Mouse (Mus musculus) mouse trophoblast stem cell (cell line): ENCODE results near the gene Metrn.
"Not testable (repeated sequence)": the region's sequence is repeated elsewhere in the genome, so short reads cannot be mapped to it uniquely, and the experiment has no call there.

Experiments
- in situ Hi-C, 2 experiments: fragments of 300-500 bp; cut with MseI, MboI; formaldehyde crosslinking; loops; 2 replicates in 1 of 2; 3 replicates in 1 of 2; pipeline ENCODE4 v1.15.1; 2025

The Metrn gene

DNA sequence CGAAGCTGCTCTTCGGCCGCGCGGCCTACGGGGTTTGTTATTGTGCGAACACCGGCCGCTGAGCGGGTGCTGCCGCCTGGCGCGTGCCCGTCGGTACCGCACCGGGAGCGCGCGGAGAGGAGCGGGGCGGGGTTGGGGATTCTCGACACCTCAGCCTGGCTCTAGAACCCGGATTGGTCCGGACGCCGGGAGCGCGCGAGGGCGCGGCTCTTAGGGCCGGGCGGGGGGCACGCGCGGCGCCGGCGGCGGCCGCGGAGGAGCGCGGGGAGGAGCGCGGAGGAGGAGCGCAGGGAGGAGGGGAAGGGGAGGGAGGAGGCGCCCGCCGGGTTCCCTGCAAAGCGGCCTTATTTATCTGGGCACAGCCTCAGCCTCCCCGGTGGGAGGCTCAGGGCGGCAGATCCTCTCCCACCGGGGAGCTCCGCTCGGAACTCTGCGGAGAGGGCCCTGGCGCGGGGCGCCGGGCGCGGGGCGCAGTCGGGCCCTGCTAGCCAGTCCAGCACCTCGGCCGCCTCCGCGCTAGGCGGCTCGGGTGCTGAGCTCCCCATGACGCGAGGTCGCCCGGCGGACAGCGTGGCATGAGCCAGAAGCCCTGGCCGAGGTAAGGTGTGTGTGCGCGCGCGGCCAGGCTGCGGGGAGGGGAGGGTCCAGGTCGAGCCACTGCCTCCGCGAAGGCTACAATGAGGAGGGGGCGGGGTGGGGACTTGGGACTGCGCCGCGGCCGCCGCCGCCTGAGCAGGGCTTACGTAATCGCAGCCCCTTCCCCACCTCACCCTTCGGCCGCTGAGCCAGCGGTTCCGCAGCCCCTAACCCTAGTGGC lies 12.1 kb upstream of the Metrn start, which contains the start of gene Fbxl16:
TSS of gene Fbxl16 (plus strand) at position 297 of the 817 bp plus-strand sequence.
- in situ Hi-C loops, result no loop called here

DNA sequence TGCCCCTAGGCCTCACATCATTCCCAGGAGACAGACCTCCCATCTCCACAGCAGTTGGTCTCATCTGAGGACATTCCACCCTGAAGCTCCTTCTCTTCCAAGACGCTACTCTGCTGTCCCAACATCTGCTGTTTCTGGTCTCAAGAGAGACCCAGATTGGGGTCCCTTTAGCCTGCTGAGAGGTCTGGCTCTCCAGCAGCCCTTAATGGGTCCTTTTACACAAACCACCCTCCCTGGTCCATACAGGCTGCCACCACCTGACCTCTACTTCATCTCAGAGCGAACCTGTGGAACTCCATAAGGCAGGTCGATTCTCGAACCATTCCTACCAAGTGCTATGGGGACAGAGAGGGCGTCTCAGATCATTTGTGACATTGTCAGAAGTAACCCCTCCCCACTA lies 11.1 kb upstream of the Metrn start:
- in situ Hi-C loops, result no loop called here

GRCm38 (mm10) chr17:25807452-25807851 lies 10.5 kb upstream of the Metrn start:
- in situ Hi-C loops, result not testable (repeated sequence)

GRCm38 (mm10) chr17:25806507-25806906 lies 9.6 kb upstream of the Metrn start:
- in situ Hi-C loops, result no loop called here

DNA sequence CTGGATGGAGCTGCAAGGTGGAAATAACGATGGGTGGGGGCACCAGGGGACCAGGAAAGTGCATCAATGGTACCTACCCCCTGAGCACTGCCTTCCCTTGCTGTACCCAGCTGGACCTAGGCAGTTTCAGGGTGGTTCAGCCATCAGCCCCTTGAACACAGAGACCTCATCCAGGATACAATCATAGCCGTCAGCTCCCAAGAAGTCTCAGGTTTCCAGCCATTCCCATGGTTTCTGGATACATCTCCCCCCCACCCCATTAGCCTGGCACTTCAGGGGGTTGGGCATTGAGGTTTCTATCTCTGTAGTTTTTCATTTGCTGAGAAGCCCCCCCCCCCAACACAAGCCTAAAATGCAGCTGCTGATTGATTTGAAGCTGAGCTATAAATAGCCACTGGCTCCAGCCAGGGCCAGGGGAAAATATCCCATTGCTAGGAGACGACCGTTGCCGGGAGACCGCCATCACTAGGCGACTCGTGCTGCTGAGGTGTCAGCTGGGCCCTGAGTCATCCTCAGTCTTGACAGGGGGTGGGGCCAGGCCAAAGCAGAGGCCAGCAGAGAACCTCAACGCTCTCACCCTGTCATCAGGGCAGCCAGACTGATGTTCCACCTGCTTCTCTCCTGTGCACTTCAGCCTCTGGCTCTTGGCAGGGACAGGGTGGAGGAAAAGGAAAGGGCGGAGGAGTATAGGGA lies 6.0 kb upstream of the Metrn start:
- in situ Hi-C loops, result loop anchor here in 1 of 2 experiments (5.0 kb wide), 2 partner anchors 36 to 71 kb away; no protein-coding TSS in a partner anchor

- in situ Hi-C loops, result loop anchor here in 1 of 2 experiments (5.0 kb wide), 2 partner anchors 34 to 69 kb away; no protein-coding TSS in a partner anchor
These were observed 4.1 kb upstream of the Metrn start for GRCm38 (mm10) chr17:25801029-25801428.

- in situ Hi-C loops, result no loop called here
These were observed 645 bp downstream of the Metrn start for GRCm38 (mm10) chr17:25796211-25796771.

DNA sequence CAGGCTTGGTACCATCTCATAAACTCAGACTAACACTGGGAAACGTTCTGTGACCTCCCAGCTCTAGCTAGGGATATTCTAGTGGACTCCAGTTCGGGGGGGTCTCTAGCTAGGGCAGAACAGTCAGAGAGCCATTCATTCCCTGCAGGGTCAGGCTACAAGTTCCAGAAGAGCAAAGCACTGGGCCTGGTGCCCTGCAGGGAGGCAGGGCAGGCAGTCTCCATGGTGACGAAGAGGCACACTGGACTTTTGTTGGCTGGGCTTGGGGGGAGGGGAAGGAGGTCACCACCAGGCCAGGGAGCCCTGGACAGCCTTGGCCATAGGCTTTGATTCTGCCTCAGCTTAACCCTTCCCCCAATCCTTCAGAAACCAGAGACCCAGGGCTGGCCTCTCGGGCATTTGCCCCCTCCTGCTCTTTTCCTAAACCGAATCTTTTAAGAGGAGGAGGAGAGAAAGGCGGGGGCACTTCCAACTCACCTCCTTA lies 1.3 kb downstream of the Metrn start, which contains the start of gene AC134908.4:
TSS of gene AC134908.4 (minus strand) at position 51 of the 484 bp plus-strand sequence.
- in situ Hi-C loops, result no loop called here

GRCm38 (mm10) chr17:25794998-25795397 lies 1.9 kb downstream of the Metrn start:
- in situ Hi-C loops, result no loop called here

- in situ Hi-C loops, result no loop called here
These were observed 2.7 kb downstream of the Metrn start for GRCm38 (mm10) chr17:25794197-25794596.

DNA sequence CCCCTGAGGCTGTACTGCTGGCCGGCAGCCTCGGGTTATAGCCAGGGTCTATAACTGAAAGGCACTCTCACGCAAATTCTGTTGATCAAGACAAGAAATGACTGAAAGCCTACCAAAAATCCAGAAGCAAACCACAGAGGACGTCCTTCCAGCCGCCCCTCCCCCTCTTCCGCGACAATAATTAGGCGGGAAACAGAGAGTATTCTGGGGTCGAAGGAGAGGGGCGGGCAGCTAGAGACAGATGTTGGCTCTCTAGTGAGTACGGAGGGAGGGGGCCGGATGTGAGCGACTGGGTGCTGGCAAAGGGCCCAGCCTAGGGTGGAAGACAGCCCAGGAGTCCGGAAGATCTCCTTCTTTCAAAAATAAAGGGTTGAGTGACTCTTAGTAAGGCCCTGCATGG lies 4.3 kb downstream of the Metrn start, which contains the start of gene Fam173a:
TSS of gene Fam173a (minus strand) at position 287 of the 400 bp plus-strand sequence.
- in situ Hi-C loops, result no loop called here

GRCm38 (mm10) chr17:25791843-25792527 lies 5.0 kb downstream of the Metrn start:
- in situ Hi-C loops, result no loop called here

GRCm38 (mm10) chr17:25791320-25791842 lies 5.6 kb downstream of the Metrn start:
- in situ Hi-C loops, result no loop called here

- in situ Hi-C loops, result no loop called here
These were observed 10.0 kb downstream of the Metrn start for GRCm38 (mm10) chr17:25786781-25787504.

DNA sequence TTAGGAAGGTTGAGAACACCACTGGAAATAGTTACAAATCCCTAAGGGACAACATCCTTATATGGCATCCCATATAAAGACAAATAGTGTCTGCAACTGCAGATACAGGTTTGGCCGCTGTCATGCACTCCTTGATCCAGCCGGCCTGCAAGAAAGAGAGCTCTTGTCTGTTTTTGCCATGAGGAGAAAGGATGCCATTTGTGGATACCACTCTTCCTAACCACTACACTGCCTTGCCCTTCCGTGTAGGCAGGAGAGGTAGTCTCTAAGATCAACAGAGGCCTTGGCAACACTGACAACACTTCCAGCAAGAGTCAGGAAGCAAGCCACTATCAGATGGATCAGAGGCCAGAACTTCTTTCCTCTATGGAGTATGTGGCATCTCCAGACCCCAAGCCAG lies 10.7 kb downstream of the Metrn start, which contains the start of gene Ccdc78:
TSS of gene Ccdc78 (plus strand) at position 301 of the 400 bp plus-strand sequence.
- in situ Hi-C loops, result no loop called here

DNA sequence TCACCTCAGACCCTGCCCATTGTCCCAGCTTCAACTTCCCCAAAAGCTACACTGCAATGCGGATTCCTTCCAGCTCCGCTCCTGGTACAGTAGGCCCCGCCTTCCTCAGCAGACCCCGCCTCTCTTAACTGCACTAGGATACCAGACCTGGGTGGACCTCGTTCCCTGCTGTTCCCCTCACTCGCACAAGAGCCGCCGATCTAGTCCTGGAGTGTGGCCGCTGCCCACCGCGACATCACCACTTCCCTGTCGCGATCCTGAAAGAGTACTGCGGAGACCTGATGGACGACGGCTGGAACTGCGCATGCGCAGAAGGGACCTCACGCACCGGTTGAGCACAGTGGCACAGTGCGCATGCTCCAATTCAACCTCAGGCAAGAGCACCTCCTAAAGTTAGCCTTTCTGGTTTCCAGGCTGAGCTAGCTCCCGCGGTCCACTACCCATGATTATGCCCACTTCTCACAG lies 11.6 kb downstream of the Metrn start, which contains the start of gene Haghl:
TSS of gene Haghl (minus strand) at position 393 of the 465 bp plus-strand sequence.
- in situ Hi-C loops, result no loop called here

GRCm38 (mm10) chr17:25783861-25784574 lies 12.9 kb downstream of the Metrn start:
- in situ Hi-C loops, result no loop called here

- in situ Hi-C loops, result no loop called here
These were observed 13.8 kb downstream of the Metrn start for GRCm38 (mm10) chr17:25783086-25783485.

DNA sequence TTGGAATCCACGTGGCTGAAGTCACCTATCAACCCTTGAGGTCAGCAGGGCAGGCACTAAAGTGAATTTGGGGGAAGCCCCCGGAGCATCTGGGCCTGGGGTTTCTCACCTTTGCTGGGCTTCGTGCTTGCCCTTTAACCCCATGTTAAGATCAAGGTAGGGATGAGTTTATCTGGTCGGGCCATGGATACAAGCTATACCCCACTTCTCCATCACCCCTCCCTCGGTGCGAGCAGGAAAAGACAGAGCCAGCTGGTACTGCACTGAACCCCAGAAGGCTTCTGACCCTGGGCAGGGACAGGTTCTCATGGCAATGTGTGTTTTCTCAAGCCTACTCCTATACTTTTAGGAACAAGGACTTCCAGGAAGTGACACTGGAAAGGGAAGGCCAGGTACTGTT lies 15.6 kb downstream of the Metrn start:
- in situ Hi-C loops, result no loop called here
